Mouse (Mus musculus) bone marrow, adult 2 months (tissue): ENCODE results near the gene Ppfia1.

Source experiments
- CTCF ChIP-seq: fragments of 200-500 bp; IDR thresholded peaks from 2 replicates; pipeline ENCODE4 v1.5.1; 2011; ENCODE audit warnings: low read length, control low read depth; ENCODE audit not compliant: control insufficient read depth, insufficient read depth
- POLR2A ChIP-seq: fragments of 200-500 bp; IDR thresholded peaks from 2 replicates; pipeline ENCODE4 v1.6.1; 2011; ENCODE audit warnings: low read depth, mild to moderate bottlenecking, control low read depth, low read length, borderline replicate concordance; ENCODE audit not compliant: control insufficient read depth

- no peak for TF ChIP-seq CTCF
- TF ChIP-seq POLR2A, result no peak
Measured at GRCm38 (mm10) chr7:144554123-144554472, 569 bp upstream of the Ppfia1 start.
